Mouse (Mus musculus) left cerebral cortex, adult 2 months (tissue): ENCODE data around the gene Ccdc6. TPM values are rescaled to one million over a fixed set of nuclear protein-coding genes. Genes with fewer than 3 reads are reported as not detected.
"Not testable (repeated sequence)": the region's sequence is repeated elsewhere in the genome, so short reads cannot be mapped to it uniquely, and the experiment has no call there.

Experiments used
- DNase-seq, 2 experiments: peaks; one replicate each; pipeline ENCODE4 v3.0.0; 2021 to 2022; ENCODE audit warnings: low spot score in 2 of 2, mixed read lengths in 1 of 2; ENCODE audit errors: extremely low spot score in 1 of 2
- H3K27ac ChIP-seq: fragments of 200-600 bp; 2 replicates; pipeline ENCODE4 v1.8.1; 2022
- H3K4me3 ChIP-seq: fragments of 200-600 bp; 2 replicates; pipeline ENCODE4 v1.8.1; 2022
- CTCF ChIP-seq: fragments of 200-600 bp; IDR thresholded peaks from 2 replicates; pipeline ENCODE4 v1.8.1; 2022; ENCODE audit warnings: antibody characterized with exemption, mild to moderate bottlenecking, moderate library complexity
- intact Hi-C: fragments of 180-260 bp; cut with DNase I; formaldehyde crosslinking; loops from one replicate; pipeline ENCODE4 v1.15.1; 2025
- total RNA-seq, 2 experiments: library from RNA; stranded (reverse); gene quantifications; 2 replicates each; pipeline ENCODE4 v1.2.3; 2021

Gene Ccdc6
- total RNA-seq, 2 experiments from 2014 or later = 51.1 to 64.8 TPM

DNA sequence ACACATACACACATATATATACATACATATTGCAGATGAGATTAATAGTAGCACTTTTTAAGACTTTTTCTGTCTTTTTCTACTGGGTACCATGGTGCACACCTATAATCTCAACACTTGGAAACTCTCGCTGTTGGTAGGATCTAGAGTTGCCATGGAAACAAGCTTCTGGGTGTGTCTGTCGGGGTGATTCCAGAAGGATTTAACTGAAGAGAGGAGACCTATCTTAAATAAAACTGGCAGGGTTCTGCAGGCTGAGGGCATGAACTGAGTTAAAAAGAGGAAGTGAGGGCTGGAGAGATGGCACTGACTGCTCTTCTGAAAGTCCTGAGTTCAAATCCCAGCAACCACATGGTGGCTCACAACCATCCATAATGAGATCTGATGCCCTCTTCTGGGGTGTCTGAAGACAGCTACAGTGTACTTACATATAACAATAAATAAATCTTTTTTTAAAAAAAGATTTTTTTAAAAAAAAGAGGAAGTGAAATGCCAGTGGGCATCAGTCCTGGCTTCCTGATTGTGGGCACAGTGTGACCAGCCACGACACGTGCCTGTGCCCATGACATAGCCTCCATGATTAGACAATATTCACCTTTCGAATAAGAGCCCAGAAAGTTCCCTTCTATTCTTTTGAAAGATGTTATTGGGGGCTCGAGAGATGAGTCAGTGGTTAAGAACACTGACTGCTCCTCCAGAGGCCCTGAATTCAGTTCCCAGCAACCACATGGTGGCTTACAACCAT lies 102.7 kb downstream of the Ccdc6 start:
- Histone ChIP-seq H3K4me3 (no peak overlapping the region), H3K27ac (no peak overlapping the region)
- DNase-seq = no peak
- no peak for TF ChIP-seq CTCF
- intact Hi-C loops = loop anchor here (10.0 kb wide), 1 partner anchor 365 kb away; no protein-coding TSS in a partner anchor

DNA sequence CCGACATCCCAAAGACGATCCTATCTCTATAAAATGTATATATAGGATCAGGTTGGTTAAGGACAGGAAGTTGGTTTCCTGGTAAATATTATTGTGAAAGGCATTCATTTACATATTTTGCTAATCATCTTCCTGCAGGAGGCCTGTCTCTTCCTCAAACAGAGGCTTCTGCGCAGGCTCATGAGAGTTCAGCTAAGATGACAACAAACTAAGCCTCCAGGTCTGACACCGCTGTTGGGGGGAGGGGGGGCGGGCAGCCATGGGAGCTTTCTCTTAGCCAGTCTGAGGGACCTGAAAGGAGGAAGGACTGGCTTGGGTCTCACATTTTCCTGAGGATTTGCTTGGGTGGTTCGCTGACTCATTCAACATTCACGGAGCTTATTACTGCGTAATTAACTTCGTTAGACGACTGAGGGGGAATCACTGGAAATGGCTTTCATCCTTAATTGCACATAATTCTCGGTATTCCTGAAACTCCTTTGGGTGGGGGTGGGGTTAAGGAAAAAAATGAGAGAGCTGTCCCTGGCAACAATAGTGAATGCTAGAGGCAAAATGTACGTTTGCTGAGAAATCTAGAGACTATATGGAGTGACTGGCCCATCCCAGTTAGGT lies 104.1 kb downstream of the Ccdc6 start:
- no peak overlapping the region for H3K4me3 ChIP-seq
- DNase-seq = no peak
- no peak overlapping the region for H3K27ac ChIP-seq
- intact Hi-C loops = no loop called here
- TF ChIP-seq CTCF = no peak

GRCm38 (mm10) chr10:70204505-70205399 lies 107.8 kb downstream of the Ccdc6 start, which contains the start of gene Mrln:
Gene Mrln, plus strand, starts transcription at chr10:70204664.
- DNase-seq = no peak
- Histone ChIP-seq H3K27ac (no peak within 1 kb of the TSS), H3K4me3 (no peak within 1 kb of the TSS)
- no peak for TF ChIP-seq CTCF
- intact Hi-C loops = no loop called here

- no peak for DNase-seq
- TF ChIP-seq CTCF = no peak
- H3K27ac ChIP-seq = no peak overlapping the region
- no peak overlapping the region for H3K4me3 ChIP-seq
- intact Hi-C loops = no loop called here
These were observed 114.4 kb downstream of the Ccdc6 start for GRCm38 (mm10) chr10:70211281-70211680.

- DNase-seq = no peak
- Histone ChIP-seq H3K4me3 (no peak overlapping the region), H3K27ac (no peak overlapping the region)
- intact Hi-C loops = no loop called here
- no peak for TF ChIP-seq CTCF
These were observed 124.0 kb downstream of the Ccdc6 start for GRCm38 (mm10) chr10:70220971-70221370.

DNA sequence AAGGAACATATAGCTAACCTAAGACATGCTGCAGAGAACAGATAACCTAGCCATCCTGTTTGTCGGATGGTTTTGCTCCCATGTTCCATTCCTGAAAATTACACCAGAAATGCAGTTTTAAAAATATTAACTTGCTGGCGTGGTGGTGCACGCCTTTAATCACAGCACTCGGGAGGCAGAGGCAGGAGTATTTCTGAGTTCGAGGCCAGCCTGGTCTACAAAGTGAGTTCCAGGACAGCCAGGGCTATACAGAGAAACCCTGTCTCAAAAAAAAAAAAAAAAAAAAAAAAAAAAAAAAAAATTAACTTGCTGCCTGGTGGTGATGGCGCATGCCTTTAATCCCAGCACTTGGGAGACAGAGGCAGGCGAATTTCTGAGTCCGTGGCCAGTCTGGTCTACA lies 125.3 kb downstream of the Ccdc6 start:
- intact Hi-C loops, H3K27ac ChIP-seq, DNase-seq, H3K4me3 ChIP-seq: not testable (repeated sequence)

DNA sequence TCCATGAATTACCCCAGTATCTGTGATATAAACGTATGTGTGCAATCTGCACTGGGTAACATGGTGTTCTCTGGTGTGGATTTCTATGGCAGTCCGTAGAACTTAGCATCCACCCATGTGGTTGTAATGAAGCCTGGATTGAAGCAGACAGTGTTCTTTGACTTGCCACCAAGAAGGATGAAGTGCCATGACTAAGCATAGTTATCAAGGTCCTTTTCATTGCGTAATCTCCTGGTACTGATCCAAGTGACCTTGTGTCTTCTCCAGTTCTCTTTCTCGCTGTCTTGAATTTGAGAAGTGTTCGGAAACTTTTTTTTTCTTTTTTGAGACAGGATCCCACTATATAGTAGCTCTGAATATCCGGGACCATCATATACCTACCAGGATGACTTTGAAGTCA lies 127.7 kb downstream of the Ccdc6 start:
- TF ChIP-seq CTCF = no peak
- intact Hi-C loops = no loop called here

GRCm38 (mm10) chr10:70225760-70226159 lies 128.8 kb downstream of the Ccdc6 start:
- intact Hi-C loops = no loop called here
- no peak overlapping the region for H3K4me3 ChIP-seq
- no peak; the same call in 1 of the 2 replicates for TF ChIP-seq CTCF
- DNase-seq = no peak
- no peak overlapping the region for H3K27ac ChIP-seq

More for the DNA sequence above, 127.7 kb downstream of the Ccdc6 start:
- Histone ChIP-seq H3K27ac (no peak overlapping the region), H3K4me3 (no peak overlapping the region)
- no peak for DNase-seq

DNA sequence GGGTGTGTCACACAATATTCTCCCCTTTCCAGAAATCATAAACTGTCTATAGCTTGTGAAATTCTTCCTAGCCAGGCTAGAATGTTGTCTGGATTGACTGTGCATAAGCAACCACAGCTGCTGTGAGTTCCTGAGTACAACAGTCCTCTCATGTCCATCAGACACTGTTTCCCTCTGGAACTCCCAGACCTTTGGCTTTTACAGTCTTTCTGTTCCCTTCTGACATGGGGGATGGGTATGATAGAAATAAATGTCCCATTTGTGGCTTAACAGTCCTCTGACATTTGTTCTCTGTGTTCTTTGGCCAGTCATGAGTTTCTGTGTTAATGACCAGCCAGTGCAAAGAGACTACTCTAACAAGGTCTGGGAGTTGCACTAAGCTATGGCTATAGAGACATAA lies 129.7 kb downstream of the Ccdc6 start:
- intact Hi-C loops = no loop called here
- DNase-seq = no peak
- no peak for TF ChIP-seq CTCF
- H3K27ac ChIP-seq = no peak overlapping the region
- no peak overlapping the region for H3K4me3 ChIP-seq

DNA sequence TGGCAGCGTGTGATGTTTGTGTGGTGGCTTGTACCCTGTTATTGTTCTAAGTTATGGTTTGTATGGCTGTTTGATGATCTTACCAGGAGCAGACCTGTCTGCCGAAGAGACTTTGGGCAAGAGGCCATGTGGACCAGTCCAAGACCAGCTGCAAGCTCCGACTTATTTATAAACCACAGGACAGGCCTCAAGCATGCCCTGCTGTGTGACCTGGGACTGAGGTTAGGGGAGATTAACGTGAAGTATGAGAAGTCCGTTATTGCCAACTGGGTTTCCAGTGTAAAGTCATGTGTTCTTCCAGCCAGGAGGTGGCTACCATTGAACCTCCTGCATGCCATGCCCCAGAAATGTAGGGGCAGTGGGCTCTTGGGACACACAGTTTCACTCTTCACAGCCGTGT lies 133.4 kb downstream of the Ccdc6 start:
- no peak for TF ChIP-seq CTCF
- intact Hi-C loops = no loop called here
- Histone ChIP-seq H3K27ac (no peak overlapping the region), H3K4me3 (no peak overlapping the region)
- no peak for DNase-seq

GRCm38 (mm10) chr10:70237936-70238335 lies 141.0 kb downstream of the Ccdc6 start:
- intact Hi-C loops = no loop called here
- DNase-seq = no peak
- Histone ChIP-seq H3K27ac (no peak overlapping the region), H3K4me3 (no peak overlapping the region)
- no peak for TF ChIP-seq CTCF

Other genes starting within 250 kb of the Ccdc6 start
- not detected for gene Mrln, start 107.5 kb downstream of the Ccdc6 start, total RNA-seq
- gene Slc16a9, start 148.0 kb downstream of the Ccdc6 start, total RNA-seq = 1 to 10 TPM; 1.2 to 2.7 TPM